Mouse (Mus musculus) limb, embryonic 11.5 days (tissue): ENCODE measurements at regions not wholly inside any gene's neighbourhood (a gene's known extent, or its start where the extent isn't known, plus 50 kb on each side); places are given as distances from the start of the nearest gene placed in this dataset.

Experiments
- ATAC-seq: fragments of 200-750 bp; cut with Nextera tagmentation; 2 replicates; pipeline ENCODE4 v1.8.0; 2017; ENCODE audit warnings: low read depth; ENCODE audit not compliant: insufficient number of reproducible peaks, low FRiP score, low TSS enrichment
- DNase-seq: peaks from one replicate; pipeline ENCODE4 v3.0.0-alpha.2; 2015; ENCODE audit warnings: low spot score
- H3K27ac ChIP-seq: fragments of 300-500 bp; sonication (generic); replicated peaks from 2 replicates; pipeline ENCODE4 v1.5.1; 2014; ENCODE audit warnings: low read depth, mild to moderate bottlenecking, low read length
- H3K27me3 ChIP-seq: fragments of 300-500 bp; sonication (generic); 2 replicates; pipeline ENCODE4 v1.6.1; 2014; ENCODE audit warnings: mild to moderate bottlenecking, low read length, mixed read lengths; ENCODE audit not compliant: control insufficient read depth, insufficient read depth
- H3K36me3 ChIP-seq: fragments of 300-500 bp; sonication (generic); 2 replicates; pipeline ENCODE4 v1.6.1; 2014; ENCODE audit warnings: mild to moderate bottlenecking, low read length, moderate library complexity, mixed read lengths; ENCODE audit not compliant: control insufficient read depth, insufficient read depth
- H3K4me1 ChIP-seq: fragments of 300-500 bp; sonication (generic); 2 replicates; pipeline ENCODE4 v1.6.1; 2014; ENCODE audit warnings: low read length, mixed read lengths; ENCODE audit not compliant: control insufficient read depth, insufficient read depth
- H3K4me2 ChIP-seq: fragments of 300-500 bp; sonication (generic); 2 replicates; pipeline ENCODE4 v1.6.1; 2014; ENCODE audit warnings: low read depth, mild to moderate bottlenecking, moderate library complexity; ENCODE audit not compliant: severe bottlenecking
- H3K4me3 ChIP-seq: fragments of 300-500 bp; sonication (generic); 2 replicates; pipeline ENCODE4 v1.5.1; 2014; ENCODE audit warnings: low read depth, low read length
- H3K9ac ChIP-seq: fragments of 300-500 bp; sonication (generic); 2 replicates; pipeline ENCODE4 v1.6.1; 2014; ENCODE audit warnings: mild to moderate bottlenecking, low read length
- H3K9me3 ChIP-seq: fragments of 300-500 bp; sonication (generic); 2 replicates; pipeline ENCODE4 v1.6.1; 2016; ENCODE audit warnings: low read length; ENCODE audit not compliant: control insufficient read depth
- whole genome bisulfite sequencing: fragments of 180-500 bp; shearing (Covaris S2); extraction: QIAGEN DNeasy Blood & Tissue Kit; methylation state at CpG from one replicate; pipeline ENCODE4 v1.1.7; 2014; 5-methylcytosine and 5-hydroxymethylcytosine counted together

GRCm38 (mm10) chr5:81976515-81976914 lies 956.6 kb downstream of the Adgrl3 start:
- ATAC-seq: no peak
- Histone ChIP-seq H3K4me3 (no peak overlapping the region), H3K4me2 (no peak overlapping the region), H3K9me3 (no peaks in the 10 kb centered on the region), H3K27ac (no peak overlapping the region), H3K36me3 (no peaks in the 10 kb centered on the region), H3K4me1 (no peaks in the 10 kb centered on the region), H3K9ac (no peak overlapping the region), H3K27me3 (no peaks in the 10 kb centered on the region)
- DNase-seq: no peak
- WGBS: 96% methylated on average over 3 of the region's 3 CpGs

GRCm38 (mm10) chr5:81983351-81983750 lies 963.4 kb downstream of the Adgrl3 start:
- Histone ChIP-seq H3K27ac (no peak overlapping the region), H3K27me3 (no peaks in the 10 kb centered on the region), H3K4me3 (no peak overlapping the region), H3K4me2 (no peak overlapping the region), H3K9me3 (no peaks in the 10 kb centered on the region), H3K36me3 (no peaks in the 10 kb centered on the region), H3K9ac (no peak overlapping the region), H3K4me1 (no peaks in the 10 kb centered on the region)
- ATAC-seq (no peak), DNase-seq (no peak)
- WGBS: 87% methylated on average over 4 of the region's 4 CpGs

GRCm38 (mm10) chr5:81988069-81988468 lies 968.1 kb downstream of the Adgrl3 start:
- no peak overlapping the region for H3K4me2 ChIP-seq
- H3K4me3 ChIP-seq: no peak overlapping the region
- WGBS: 83% methylated on average over 6 of the region's 6 CpGs
- H3K27ac ChIP-seq: no peak overlapping the region
- H3K9me3 ChIP-seq: no peaks in the 10 kb centered on the region
- DNase-seq (no peak), ATAC-seq (no peak)
- no peaks in the 10 kb centered on the region for H3K4me1 ChIP-seq
- no peak overlapping the region for H3K9ac ChIP-seq
- no peaks in the 10 kb centered on the region for H3K27me3 ChIP-seq
- H3K36me3 ChIP-seq: no peaks in the 10 kb centered on the region

GRCm38 (mm10) chr5:82007955-82008354 lies 988.0 kb downstream of the Adgrl3 start:
- Histone ChIP-seq H3K27ac (no peak overlapping the region), H3K4me2 (no peak overlapping the region), H3K27me3 (no peaks in the 10 kb centered on the region), H3K4me1 (no peaks in the 10 kb centered on the region), H3K9me3 (no peaks in the 10 kb centered on the region), H3K9ac (no peak overlapping the region), H3K4me3 (no peak overlapping the region), H3K36me3 (no peaks in the 10 kb centered on the region)
- 90% methylated on average over 2 of the region's 2 CpGs for WGBS
- DNase-seq (no peak), ATAC-seq (no peak)

- DNase-seq (no peak), ATAC-seq (no peak)
- Histone ChIP-seq H3K4me2 (no peak overlapping the region), H3K27ac (no peak overlapping the region), H3K4me3 (no peak overlapping the region), H3K27me3 (no peaks in the 10 kb centered on the region), H3K9ac (no peak overlapping the region), H3K36me3 (no peaks in the 10 kb centered on the region), H3K9me3 (no peaks in the 10 kb centered on the region), H3K4me1 (no peaks in the 10 kb centered on the region)
- 72% methylated on average over 4 of the region's 4 CpGs for WGBS
These were observed 1004.2 kb downstream of the Adgrl3 start for GRCm38 (mm10) chr5:82024126-82024525.

- 93% methylated on average over 7 of the region's 7 CpGs for WGBS
- no peaks in the 10 kb centered on the region for H3K9me3 ChIP-seq
These were observed 1014.8 kb downstream of the Adgrl3 start for GRCm38 (mm10) chr5:82034776-82035175.

GRCm38 (mm10) chr5:82046106-82046505 lies 1026.2 kb downstream of the Adgrl3 start:
- DNase-seq (no peak), ATAC-seq (no peak)
- no peaks in the 10 kb centered on the region for H3K9me3 ChIP-seq
- H3K4me3 ChIP-seq: no peak overlapping the region
- H3K27ac ChIP-seq: no peak overlapping the region
- no peaks in the 10 kb centered on the region for H3K36me3 ChIP-seq
- WGBS: 76% methylated on average over 2 of the region's 2 CpGs
- no peaks in the 10 kb centered on the region for H3K4me1 ChIP-seq
- H3K27me3 ChIP-seq: no peaks in the 10 kb centered on the region
- H3K9ac ChIP-seq: no peak overlapping the region
- no peak overlapping the region for H3K4me2 ChIP-seq

More at GRCm38 (mm10) chr5:82034776-82035175, 1014.8 kb downstream of the Adgrl3 start:
- Histone ChIP-seq H3K9ac (no peak overlapping the region), H3K27ac (no peak overlapping the region), H3K4me1 (no peaks in the 10 kb centered on the region), H3K36me3 (no peaks in the 10 kb centered on the region), H3K27me3 (no peaks in the 10 kb centered on the region), H3K4me3 (no peak overlapping the region), H3K4me2 (no peak overlapping the region)
- DNase-seq (no peak), ATAC-seq (no peak)

- ATAC-seq: no peak
- no peaks in the 10 kb centered on the region for H3K27me3 ChIP-seq
- WGBS: 96% methylated on average over 2 of the region's 2 CpGs
- H3K4me1 ChIP-seq: no peaks in the 10 kb centered on the region
- H3K36me3 ChIP-seq: no peaks in the 10 kb centered on the region
- no peak overlapping the region for H3K27ac ChIP-seq
- H3K4me2 ChIP-seq: no peak overlapping the region
- H3K9me3 ChIP-seq: no peaks in the 10 kb centered on the region
- no peak overlapping the region for H3K4me3 ChIP-seq
- DNase-seq: no peak
- no peak overlapping the region for H3K9ac ChIP-seq
These were observed 1039.3 kb downstream of the Adgrl3 start for GRCm38 (mm10) chr5:82059108-82059838.

- Histone ChIP-seq H3K9me3 (no peaks in the 10 kb centered on the region), H3K9ac (no peak overlapping the region), H3K4me3 (no peak overlapping the region), H3K27me3 (no peaks in the 10 kb centered on the region), H3K4me1 (no peaks in the 10 kb centered on the region), H3K27ac (no peak overlapping the region), H3K36me3 (no peaks in the 10 kb centered on the region), H3K4me2 (no peak overlapping the region)
- DNase-seq (no peak), ATAC-seq (no peak)
- 61% methylated on average over 1 of the region's 1 CpGs for WGBS
These were observed 1040.7 kb downstream of the Adgrl3 start for GRCm38 (mm10) chr5:82060679-82061078.
